Mouse (Mus musculus) midbrain, embryonic 11.5 days (tissue): ENCODE data around the gene Sez6l. TPM values are rescaled to one million over a fixed set of nuclear protein-coding genes. Genes with fewer than 3 reads are reported as not detected.
"Not testable (repeated sequence)": the region's sequence is repeated elsewhere in the genome, so short reads cannot be mapped to it uniquely, and the experiment has no call there.

ENCODE experiments used
- ATAC-seq: fragments of 200-750 bp; cut with Nextera tagmentation; 2 replicates; pipeline ENCODE4 v1.8.0; 2017; ENCODE audit warnings: moderate TSS enrichment, moderate library complexity; ENCODE audit not compliant: low FRiP score
- DNase-seq: peaks from one replicate; pipeline ENCODE4 v3.0.0; 2015; ENCODE audit warnings: low spot score; ENCODE audit errors: missing footprints
- H3K27ac ChIP-seq: fragments of 300-500 bp; sonication (generic); 2 replicates; pipeline ENCODE4 v1.5.1; 2014; ENCODE audit warnings: low read depth, low read length
- H3K27me3 ChIP-seq: fragments of 300-500 bp; sonication (generic); 2 replicates; pipeline ENCODE4 v1.6.1; 2014; ENCODE audit warnings: mild to moderate bottlenecking, low read length, moderate library complexity, mixed read lengths; ENCODE audit not compliant: control insufficient read depth, insufficient read depth
- H3K36me3 ChIP-seq: fragments of 300-500 bp; sonication (generic); 2 replicates; pipeline ENCODE4 v1.6.1; 2014; ENCODE audit warnings: mild to moderate bottlenecking, low read length, moderate library complexity, mixed read lengths; ENCODE audit not compliant: control insufficient read depth, insufficient read depth
- H3K4me1 ChIP-seq: fragments of 300-500 bp; sonication (generic); 2 replicates; pipeline ENCODE4 v1.6.1; 2014; ENCODE audit warnings: low read length; ENCODE audit not compliant: control insufficient read depth, insufficient read depth
- H3K4me2 ChIP-seq: fragments of 300-500 bp; sonication (generic); 2 replicates; pipeline ENCODE4 v1.6.1; 2014; ENCODE audit warnings: mild to moderate bottlenecking, moderate library complexity
- H3K4me3 ChIP-seq: fragments of 300-500 bp; sonication (generic); 2 replicates; pipeline ENCODE4 v1.5.1; 2014; ENCODE audit warnings: low read depth, low read length
- H3K9ac ChIP-seq: fragments of 300-500 bp; sonication (generic); 2 replicates; pipeline ENCODE4 v1.6.1; 2014; ENCODE audit warnings: low read length
- H3K9me3 ChIP-seq: fragments of 300-500 bp; sonication (generic); 2 replicates; pipeline ENCODE4 v1.6.1; 2016; ENCODE audit warnings: low read length; ENCODE audit not compliant: control insufficient read depth
- WGBS: fragments of 180-500 bp; shearing (Covaris S2); extraction: QIAGEN DNeasy Blood & Tissue Kit; methylation state at CpG from one replicate; pipeline ENCODE4 v1.1.7; 2014; 5-methylcytosine and 5-hydroxymethylcytosine counted together
- polyA plus RNA-seq: library from polyadenylated mRNA; unstranded; fragments of >200 nt; fragmentation: Nextera tagmentation; extraction: Ambion mirVana; gene quantifications from 2 replicates; pipeline ENCODE4 v1.2.1, GENCODE M21; 2014

Sez6l gene
- polyA plus RNA-seq, 1 experiment from 2014 or later, result 2.6 TPM

DNA sequence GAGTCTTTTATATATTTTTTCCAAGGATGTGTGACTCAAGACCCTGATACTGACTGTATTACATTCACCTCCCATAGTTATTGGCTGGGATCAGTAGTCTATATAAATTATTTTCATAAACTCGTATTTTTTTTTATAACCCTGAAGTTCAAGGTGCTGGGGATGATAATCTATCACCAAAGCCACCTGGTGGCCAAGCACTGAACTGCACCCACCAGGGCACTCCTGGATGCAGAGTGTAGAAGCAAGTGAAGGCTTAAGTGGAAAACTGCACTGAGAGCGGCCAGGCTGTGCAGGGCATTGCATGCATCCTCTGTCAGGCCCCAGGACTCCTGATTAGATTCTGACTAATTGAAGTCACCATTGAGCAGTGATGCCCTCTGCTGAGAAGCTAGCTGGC is 149.7 kb downstream of the Sez6l start:
- Histone ChIP-seq H3K27ac (no peak overlapping the region), H3K4me2 (no peak overlapping the region), H3K9ac (no peak overlapping the region), H3K27me3 (peaks cover 10% of the 10 kb centered on the region), H3K4me3 (no peak overlapping the region), H3K4me1 (peaks cover 11% of the 10 kb centered on the region), H3K9me3 (no peaks in the 10 kb centered on the region), H3K36me3 (no peaks in the 10 kb centered on the region)
- ATAC-seq (no peak), DNase-seq (peak; percentile 98)
- WGBS, result 49% methylated on average over 2 of the region's 2 CpGs

DNA sequence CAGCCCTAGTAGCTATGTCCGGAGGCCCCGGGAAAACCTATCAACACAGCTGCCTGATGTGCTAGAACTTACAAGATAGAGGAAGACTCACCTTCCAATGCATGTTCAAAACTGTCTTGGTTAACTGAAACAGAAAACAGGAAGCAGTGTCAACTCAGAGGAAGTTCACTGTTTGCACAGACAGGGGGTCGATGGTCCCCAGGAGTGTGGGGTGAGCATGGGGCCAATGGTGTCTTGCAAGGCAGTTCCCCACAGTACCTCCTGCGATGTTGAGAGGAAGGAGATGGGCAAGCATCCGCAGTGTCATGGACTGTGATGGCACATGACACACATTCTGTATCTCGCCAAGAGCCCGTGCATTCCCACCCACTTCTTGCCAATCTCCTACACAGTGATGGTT is 150.3 kb downstream of the Sez6l start:
- H3K4me2 ChIP-seq, result no peak overlapping the region

DNA sequence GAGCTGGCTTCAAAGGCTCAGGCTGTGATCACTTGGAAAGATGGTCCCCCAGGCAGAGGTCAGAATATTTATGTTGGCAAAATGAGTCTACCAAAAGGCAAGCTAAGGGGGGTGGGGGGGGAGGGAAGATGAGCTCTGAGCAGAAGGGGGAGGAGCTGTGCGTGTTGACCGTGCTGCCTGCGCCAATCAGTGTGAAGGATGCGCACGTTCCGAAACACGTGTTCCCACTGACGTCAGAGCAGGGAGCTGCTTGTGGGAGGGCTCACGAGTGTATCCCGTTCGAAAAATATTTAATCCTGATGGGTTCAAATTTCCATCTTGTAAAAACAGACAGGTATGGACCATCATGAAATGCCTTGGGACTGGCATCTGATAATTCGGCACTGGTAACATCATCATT is 157.4 kb downstream of the Sez6l start:
- Histone ChIP-seq H3K36me3 (no peaks in the 10 kb centered on the region), H3K4me1 (peaks cover 17% of the 10 kb centered on the region), H3K4me3 (no peak overlapping the region), H3K27me3 (peaks cover 3% of the 10 kb centered on the region; the same call in 1 of the 2 replicates), H3K9me3 (no peaks in the 10 kb centered on the region), H3K27ac (no peak overlapping the region), H3K9ac (no peak overlapping the region), H3K4me2 (peak overlapping the region; percentile 8; the same call in 1 of the 2 replicates)
- ATAC-seq (peak; percentile 47; the same call in 1 of the 2 replicates), DNase-seq (no peak)
- 30% methylated on average over 12 of the region's 12 CpGs for WGBS

More for the DNA sequence above, 150.3 kb downstream of the Sez6l start:
- no peak for DNase-seq
- no peaks in the 10 kb centered on the region for H3K36me3 ChIP-seq
- H3K4me3 ChIP-seq, result no peak overlapping the region
- no peaks in the 10 kb centered on the region for H3K9me3 ChIP-seq
- H3K9ac ChIP-seq, result no peak overlapping the region
- no peak for ATAC-seq
- WGBS, result 90% methylated on average over 7 of the region's 7 CpGs
- H3K27ac ChIP-seq, result no peak overlapping the region
- peaks cover 10% of the 10 kb centered on the region for H3K27me3 ChIP-seq
- H3K4me1 ChIP-seq, result peaks cover 8% of the 10 kb centered on the region

GRCm38 (mm10) chr5:112418023-112418422 is 159.0 kb downstream of the Sez6l start:
- WGBS, result 56% methylated on average over 4 of the region's 4 CpGs
- Histone ChIP-seq H3K27ac (no peak overlapping the region), H3K9ac (no peak overlapping the region; the same call in 1 of the 2 replicates), H3K36me3 (no peaks in the 10 kb centered on the region), H3K4me1 (peaks cover 17% of the 10 kb centered on the region), H3K9me3 (no peaks in the 10 kb centered on the region), H3K4me2 (no peak overlapping the region), H3K4me3 (no peak overlapping the region), H3K27me3 (peaks cover 3% of the 10 kb centered on the region; the same call in 1 of the 2 replicates)
- ATAC-seq (no peak), DNase-seq (no peak)

GRCm38 (mm10) chr5:112416673-112417072 is 160.3 kb downstream of the Sez6l start:
- no peak overlapping the region for H3K4me2 ChIP-seq
- ATAC-seq, result peak; percentile 83
- no peaks in the 10 kb centered on the region for H3K36me3 ChIP-seq
- H3K27me3 ChIP-seq, result peaks cover 3% of the 10 kb centered on the region; the same call in 1 of the 2 replicates
- DNase-seq, result no peak
- no peak overlapping the region for H3K9ac ChIP-seq
- no peaks in the 10 kb centered on the region for H3K9me3 ChIP-seq
- peak overlapping the region; percentile 67 for H3K27ac ChIP-seq
- H3K4me3 ChIP-seq, result no peak overlapping the region
- peaks cover 25% of the 10 kb centered on the region for H3K4me1 ChIP-seq
- 31% methylated on average over 5 of the region's 5 CpGs for WGBS

- H3K9me3 ChIP-seq, H3K9ac ChIP-seq, ATAC-seq, H3K4me3 ChIP-seq, H3K27me3 ChIP-seq, H3K27ac ChIP-seq, H3K36me3 ChIP-seq, DNase-seq, H3K4me2 ChIP-seq: not testable (repeated sequence)
- WGBS, result 92% methylated on average over 4 of the region's 4 CpGs
- H3K4me1 ChIP-seq, result peaks cover 34% of the 10 kb centered on the region
Observed at GRCm38 (mm10) chr5:112412781-112413180, 164.2 kb downstream of the Sez6l start.

- peak overlapping the region; percentile 34; the same call in 1 of the 2 replicates for H3K4me2 ChIP-seq
- ATAC-seq, result peak; percentile 79
- peak; percentile 91 for DNase-seq
- peaks cover 27% of the 10 kb centered on the region for H3K4me1 ChIP-seq
- peak overlapping the region; percentile 47; the same call in 1 of the 2 replicates for H3K27ac ChIP-seq
- H3K9ac ChIP-seq, result no peak overlapping the region
- no peaks in the 10 kb centered on the region for H3K9me3 ChIP-seq
- 17% methylated on average over 19 of the region's 19 CpGs for WGBS
- H3K27me3 ChIP-seq, result no peaks in the 10 kb centered on the region
- H3K36me3 ChIP-seq, result no peaks in the 10 kb centered on the region
- no peak overlapping the region for H3K4me3 ChIP-seq
Observed at GRCm38 (mm10) chr5:112411514-112412335, 165.3 kb downstream of the Sez6l start.

GRCm38 (mm10) chr5:112411072-112411471 is 165.9 kb downstream of the Sez6l start:
- Histone ChIP-seq H3K4me3 (no peak overlapping the region), H3K9ac (peak overlapping the region; percentile 25; the same call in 1 of the 2 replicates), H3K4me1 (peaks cover 21% of the 10 kb centered on the region), H3K27ac (peak overlapping the region; percentile 47; the same call in 1 of the 2 replicates), H3K4me2 (peak overlapping the region; percentile 34), H3K27me3 (no peaks in the 10 kb centered on the region), H3K36me3 (no peaks in the 10 kb centered on the region), H3K9me3 (no peaks in the 10 kb centered on the region)
- 28% methylated on average over 11 of the region's 11 CpGs for WGBS
- ATAC-seq, result 0 out of 2 replicates have a peak, but pooled peaks have one; percentile 12
- peak; percentile 90 for DNase-seq

DNA sequence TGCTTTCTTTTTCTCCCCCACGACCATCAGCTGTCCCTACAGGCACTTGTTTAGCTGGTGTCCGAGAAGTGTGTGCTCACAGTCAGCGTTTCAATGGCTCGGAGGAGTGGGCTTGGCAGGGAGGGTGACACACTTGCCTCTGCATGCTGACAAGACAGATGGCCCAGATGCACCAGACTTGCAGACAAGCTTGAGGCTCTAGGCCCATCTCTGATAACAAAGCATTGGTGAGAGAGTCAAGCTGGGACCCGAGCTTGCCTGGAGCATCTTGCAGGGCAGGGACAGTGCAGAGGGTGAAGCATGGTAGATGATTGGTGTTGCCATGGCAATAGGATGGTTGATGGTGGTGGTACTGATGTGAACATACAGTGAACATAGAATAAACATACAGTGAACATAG is 167.7 kb downstream of the Sez6l start:
- no peak overlapping the region for H3K4me2 ChIP-seq
- H3K36me3 ChIP-seq, result no peaks in the 10 kb centered on the region
- H3K27me3 ChIP-seq, result no peaks in the 10 kb centered on the region
- 73% methylated on average over 5 of the region's 5 CpGs for WGBS
- DNase-seq, result peak; percentile 80
- no peak overlapping the region for H3K27ac ChIP-seq
- no peak for ATAC-seq
- H3K9ac ChIP-seq, result no peak overlapping the region
- no peaks in the 10 kb centered on the region for H3K9me3 ChIP-seq
- no peak overlapping the region for H3K4me3 ChIP-seq
- H3K4me1 ChIP-seq, result peaks cover 19% of the 10 kb centered on the region
